7 mouse cellular contexts compared by ENCODE assay signal in genomic region chr10:79777103-79777531, GRCm38 (mm10). TPM values are rescaled to one million over a fixed set of nuclear protein-coding genes. Genes with fewer than 3 reads are reported as not detected.
DNase-seq lines count a peak whose midpoint lies in the region; ATAC-seq and TF ChIP-seq lines count a peak whose summit lies in the region.

Fstl3 (plus strand) TSS chr10:79777272.

- peak; percentile 70 for DNase-seq in adrenal gland, adult 2 months
- DNase-seq in layer of hippocampus, postnatal 14 days (ENCODE audit: low spot score in 2 of 2), result no peak
- no peak for DNase-seq in natural killer cell, adult 2 months (ENCODE audit: low spot score in 2 of 2)

- peak within 1 kb of the TSS; percentile 78 for H3K4me2 ChIP-seq in heart, embryonic 14.5 days (ENCODE audit: low read length)
- H3K4me2 ChIP-seq in limb, embryonic 15.5 days, result peak within 1 kb of the TSS; percentile 82
- peak within 1 kb of the TSS; percentile 54 for H3K4me2 ChIP-seq in neural tube, embryonic 15.5 days

- WGBS in heart, embryonic 14.5 days, result 2% methylated on average over 39 of the region's 39 CpGs
- WGBS in limb, embryonic 15.5 days, result under 1% methylated on average over 39 of the region's 39 CpGs
- under 1% methylated on average over 38 of the region's 39 CpGs for WGBS in neural tube, embryonic 15.5 days

- H3K9ac ChIP-seq in ES-Bruce4 (ENCODE audit: low read depth, poor library complexity, severe bottlenecking), result peak within 1 kb of the TSS; percentile 68
- H3K9ac ChIP-seq in heart, embryonic 14.5 days (ENCODE audit: low read length), result peak within 1 kb of the TSS; percentile 73
- peak within 1 kb of the TSS; percentile 55 for H3K9ac ChIP-seq in limb, embryonic 15.5 days
- H3K9ac ChIP-seq in neural tube, embryonic 15.5 days (replicated peaks), result peak within 1 kb of the TSS; percentile 20

- H3K4me1 ChIP-seq in ES-Bruce4 (ENCODE audit: control insufficient read depth, insufficient read depth, low read length), result no peaks in the 10 kb centered on the region
- peaks cover 21 to 33% of the 10 kb centered on the region in 2 experiments for H3K4me1 ChIP-seq in heart, embryonic 14.5 days (ENCODE audit: control insufficient read depth in 2 of 2, insufficient read depth in 2 of 2, low read length in 2 of 2)
- H3K4me1 ChIP-seq in limb, embryonic 15.5 days, result peaks cover 47% of the 10 kb centered on the region
- peaks cover 34% of the 10 kb centered on the region for H3K4me1 ChIP-seq in neural tube, embryonic 15.5 days

- H3K4me3 ChIP-seq in ES-Bruce4 (ENCODE audit: low read depth, low read length), result peak within 1 kb of the TSS; percentile 60
- H3K4me3 ChIP-seq in heart, embryonic 14.5 days (ENCODE audit: control insufficient read depth in 1 of 2, insufficient read depth in 1 of 2, low read depth in 1 of 2, low read length in 2 of 2), result peak within 1 kb of the TSS; percentile 51 to 55
- H3K4me3 ChIP-seq in limb, embryonic 15.5 days, result peak within 1 kb of the TSS; percentile 50
- peak within 1 kb of the TSS; percentile 30 for H3K4me3 ChIP-seq in neural tube, embryonic 15.5 days (replicated peaks)

- no peak for TF ChIP-seq EP300 in ES-Bruce4 (IDR thresholded peaks at IDR 0.05; ENCODE audit: insufficient read depth, low read depth, low read length)

- ATAC-seq in heart, embryonic 14.5 days (ENCODE audit: insufficient number of reproducible peaks, insufficient read depth, low FRiP score, low read depth), result no peak
- ATAC-seq in limb, embryonic 15.5 days (ENCODE audit: insufficient number of reproducible peaks, low FRiP score, low TSS enrichment, low read depth), result no peak
- no peak for ATAC-seq in neural tube, embryonic 15.5 days (ENCODE audit: low FRiP score)

- TF ChIP-seq CTCF in ES-Bruce4 (IDR thresholded peaks at IDR 0.05; ENCODE audit: low read depth, low read length), result no peak

- H3K27me3 ChIP-seq in ES-Bruce4 (ENCODE audit: control insufficient read depth, insufficient read depth, low read length, poor library complexity, severe bottlenecking), result no peaks in the 10 kb centered on the region
- peaks cover 8% of the 10 kb centered on the region for H3K27me3 ChIP-seq in heart, embryonic 14.5 days (ENCODE audit: control insufficient read depth, insufficient read depth, low read length)
- peaks cover 17% of the 10 kb centered on the region for H3K27me3 ChIP-seq in limb, embryonic 15.5 days
- H3K27me3 ChIP-seq in neural tube, embryonic 15.5 days (replicated peaks), result peaks cover 41% of the 10 kb centered on the region

- H3K36me3 ChIP-seq in ES-Bruce4 (ENCODE audit: control insufficient read depth, insufficient read depth, low read length, poor library complexity, severe bottlenecking), result no peaks in the 10 kb centered on the region
- H3K36me3 ChIP-seq in heart, embryonic 14.5 days (ENCODE audit: control insufficient read depth, insufficient read depth, low read length), result no peaks in the 10 kb centered on the region
- no peaks in the 10 kb centered on the region for H3K36me3 ChIP-seq in limb, embryonic 15.5 days
- no peaks in the 10 kb centered on the region for H3K36me3 ChIP-seq in neural tube, embryonic 15.5 days

- H3K27ac ChIP-seq in ES-Bruce4 (ENCODE audit: insufficient read depth, low read length), result no peak within 1 kb of the TSS
- peak within 1 kb of the TSS; percentile 74 to 84 for H3K27ac ChIP-seq in heart, embryonic 14.5 days (replicated peaks in 1 of 2; ENCODE audit: control insufficient read depth in 1 of 2, insufficient read depth in 1 of 2, low read depth in 2 of 2, low read length in 2 of 2)
- peak within 1 kb of the TSS; percentile 54 for H3K27ac ChIP-seq in limb, embryonic 15.5 days
- H3K27ac ChIP-seq in neural tube, embryonic 15.5 days (replicated peaks), result no peak within 1 kb of the TSS

- H3K9me3 ChIP-seq in ES-Bruce4 (replicated peaks; ENCODE audit: control insufficient read depth, insufficient read depth, low read length, poor library complexity, severe bottlenecking), result no peaks in the 10 kb centered on the region
- H3K9me3 ChIP-seq in heart, embryonic 14.5 days (ENCODE audit: control insufficient read depth, low read length), result 0 out of 2 replicates have a peak, but pooled peaks cover 5% of the 10 kb centered on the region
- H3K9me3 ChIP-seq in limb, embryonic 15.5 days, result no peaks in the 10 kb centered on the region
- H3K9me3 ChIP-seq in neural tube, embryonic 15.5 days (replicated peaks), result no peaks in the 10 kb centered on the region

- TF ChIP-seq POLR2A in ES-Bruce4 (IDR thresholded peaks at IDR 0.05; ENCODE audit: insufficient read depth, low read length), result no peak

RNA-seq across cellular contexts. Expression of gene Fstl3, which starts in this region (rescaled TPM):
- 7.7 TPM in 2 replicates for polyA plus RNA-seq in ES-Bruce4 (2011; ENCODE audit: insufficient read depth, insufficient read length, low read depth, missing spikeins)
- 10 to 100 TPM in 1 of 2 experiments, 1 to 10 TPM in 1; 10.0 to 37.2 TPM for total RNA-seq in adrenal gland, adult 2 months (2021)
- polyA plus RNA-seq in adrenal gland, adult 2 months (2012; rRNA removed), result 47.0 and 74.7 TPM in 2 replicates
- 19.9 and 21.1 TPM in 2 replicates for polyA plus RNA-seq in heart, embryonic 14.5 days (2014; fragmentation: Nextera tagmentation; extraction: Ambion mirVana)
- 21.2 and 22.2 TPM in 2 replicates for polyA plus RNA-seq in limb, embryonic 15.5 days (2015; fragmentation: Nextera tagmentation; extraction: Ambion mirVana)
- 2.6 and 4.5 TPM in 2 replicates for polyA plus RNA-seq in neural tube, embryonic 15.5 days (2015; fragmentation: Nextera tagmentation; extraction: Ambion mirVana)
- 1 to 10 TPM; 1.2 to 2.4 TPM for total RNA-seq in layer of hippocampus, postnatal 14 days (2021)

Comparison
In these comparisons a context has a peak if more than half of its experiments do, and no peak if none do; other contexts are left out.
1. H3K27ac ChIP-seq: peak in heart, embryonic 14.5 days (2 of 2) and limb, embryonic 15.5 days (single experiment); none in ES-Bruce4 (single experiment) and neural tube, embryonic 15.5 days (single experiment).
2. H3K9ac ChIP-seq: peak in every context shown above with its lines; median percentile 73 in heart, embryonic 14.5 days; 68 in ES-Bruce4; 55 in limb, embryonic 15.5 days; 20 in neural tube, embryonic 15.5 days.
3. Peak in every context shown above with its lines, with median percentiles within 50 percentile points of each other: H3K4me3 ChIP-seq and H3K4me2 ChIP-seq.